Mouse (Mus musculus): ENCODE results near the gene 6430531B16Rik. TPM values are rescaled to one million over a fixed set of nuclear protein-coding genes. Genes with fewer than 3 reads are reported as not detected.

The 6430531B16Rik gene
- total RNA-seq, 1 experiment from 2014 or later, result 2.2 TPM

GRCm38 (mm10) chr7:139974307-139974706, 4.2 kb downstream of the 6430531B16Rik start:
- ATAC-seq (ENCODE audit: extremely low read depth, insufficient number of reproducible peaks, low FRiP score, poor library complexity, severe bottlenecking), result peak; percentile 51

- ATAC-seq (ENCODE audit: extremely low read depth, insufficient number of reproducible peaks, low FRiP score, poor library complexity, severe bottlenecking), result peak; percentile 21
Measured at GRCm38 (mm10) chr7:139972923-139973331, 5.6 kb downstream of the 6430531B16Rik start.

- ATAC-seq (ENCODE audit: extremely low read depth, insufficient number of reproducible peaks, low FRiP score, poor library complexity, severe bottlenecking), result peak; percentile 40
Measured at GRCm38 (mm10) chr7:139971436-139971835, 7.1 kb downstream of the 6430531B16Rik start.

GRCm38 (mm10) chr7:139970979-139971378, 7.6 kb downstream of the 6430531B16Rik start:
- ATAC-seq (ENCODE audit: extremely low read depth, insufficient number of reproducible peaks, low FRiP score, poor library complexity, severe bottlenecking), result no peak

- ATAC-seq (ENCODE audit: extremely low read depth, insufficient number of reproducible peaks, low FRiP score, poor library complexity, severe bottlenecking), result no peak
Measured at GRCm38 (mm10) chr7:139970216-139970919, 8.2 kb downstream of the 6430531B16Rik start.

- peak; percentile 40; the same call in 1 of the 2 replicates for ATAC-seq (ENCODE audit: extremely low read depth, insufficient number of reproducible peaks, low FRiP score, poor library complexity, severe bottlenecking)
Measured at GRCm38 (mm10) chr7:139969348-139970130, 9.0 kb downstream of the 6430531B16Rik start.

GRCm38 (mm10) chr7:139968428-139968827, 10.1 kb downstream of the 6430531B16Rik start:
- ATAC-seq (ENCODE audit: extremely low read depth, insufficient number of reproducible peaks, low FRiP score, poor library complexity, severe bottlenecking), result no peak; the same call in 1 of the 2 replicates

- no peak for ATAC-seq (ENCODE audit: extremely low read depth, insufficient number of reproducible peaks, low FRiP score, poor library complexity, severe bottlenecking)
Measured at GRCm38 (mm10) chr7:139967175-139967574, 11.4 kb downstream of the 6430531B16Rik start.

GRCm38 (mm10) chr7:139963814-139964213, 14.7 kb downstream of the 6430531B16Rik start:
- ATAC-seq (ENCODE audit: extremely low read depth, insufficient number of reproducible peaks, low FRiP score, poor library complexity, severe bottlenecking), result no peak

- ATAC-seq (ENCODE audit: extremely low read depth, insufficient number of reproducible peaks, low FRiP score, poor library complexity, severe bottlenecking), result no peak
Measured at GRCm38 (mm10) chr7:139961141-139961540, 17.4 kb downstream of the 6430531B16Rik start.

GRCm38 (mm10) chr7:139957958-139958357, 20.6 kb downstream of the 6430531B16Rik start:
- no peak for ATAC-seq (ENCODE audit: extremely low read depth, insufficient number of reproducible peaks, low FRiP score, poor library complexity, severe bottlenecking)

- no peak for ATAC-seq (ENCODE audit: extremely low read depth, insufficient number of reproducible peaks, low FRiP score, poor library complexity, severe bottlenecking)
Measured at GRCm38 (mm10) chr7:139957437-139957836, 21.1 kb downstream of the 6430531B16Rik start.

- ATAC-seq (ENCODE audit: extremely low read depth, insufficient number of reproducible peaks, low FRiP score, poor library complexity, severe bottlenecking), result no peak
Measured at GRCm38 (mm10) chr7:139956658-139957057, 21.9 kb downstream of the 6430531B16Rik start.

GRCm38 (mm10) chr7:139955505-139955904, 23.1 kb downstream of the 6430531B16Rik start:
- ATAC-seq (ENCODE audit: extremely low read depth, insufficient number of reproducible peaks, low FRiP score, poor library complexity, severe bottlenecking), result no peak

GRCm38 (mm10) chr7:139951991-139952633, 26.4 kb downstream of the 6430531B16Rik start:
- ATAC-seq (ENCODE audit: extremely low read depth, insufficient number of reproducible peaks, low FRiP score, poor library complexity, severe bottlenecking), result no peak

- ATAC-seq (ENCODE audit: extremely low read depth, insufficient number of reproducible peaks, low FRiP score, poor library complexity, severe bottlenecking), result peak; percentile 49
Measured at GRCm38 (mm10) chr7:139951079-139951478, 27.5 kb downstream of the 6430531B16Rik start.

GRCm38 (mm10) chr7:139950283-139950971, 28.1 kb downstream of the 6430531B16Rik start:
- ATAC-seq (ENCODE audit: extremely low read depth, insufficient number of reproducible peaks, low FRiP score, poor library complexity, severe bottlenecking), result peak; percentile 44

GRCm38 (mm10) chr7:139949893-139950282, 28.7 kb downstream of the 6430531B16Rik start:
- peak; percentile 47; the same call in 1 of the 2 replicates for ATAC-seq (ENCODE audit: extremely low read depth, insufficient number of reproducible peaks, low FRiP score, poor library complexity, severe bottlenecking)

- ATAC-seq (ENCODE audit: extremely low read depth, insufficient number of reproducible peaks, low FRiP score, poor library complexity, severe bottlenecking), result no peak
Measured at GRCm38 (mm10) chr7:139946032-139946431, 32.5 kb downstream of the 6430531B16Rik start.

Data from neutrophil, adult 5-6 weeks (primary cell).